Mouse (Mus musculus) small intestine, adult 2 months (tissue): ENCODE measurements around the gene Zfp872.

Experiments used
- CTCF ChIP-seq: fragments of 200-500 bp; IDR thresholded peaks from 2 replicates; pipeline ENCODE4 v1.5.1; 2012; ENCODE audit warnings: low read depth, mild to moderate bottlenecking, control low read depth, inconsistent platforms, low read length, moderate library complexity, mixed read lengths; ENCODE audit not compliant: insufficient replicate concordance, insufficient read length; ENCODE audit errors: extremely low read depth
- POLR2A ChIP-seq: fragments of 200-500 bp; IDR thresholded peaks from 2 replicates; pipeline ENCODE4 v1.6.1; 2012; ENCODE audit warnings: low read depth, mild to moderate bottlenecking, control low read depth, inconsistent platforms, low read length, moderate library complexity

DNA sequence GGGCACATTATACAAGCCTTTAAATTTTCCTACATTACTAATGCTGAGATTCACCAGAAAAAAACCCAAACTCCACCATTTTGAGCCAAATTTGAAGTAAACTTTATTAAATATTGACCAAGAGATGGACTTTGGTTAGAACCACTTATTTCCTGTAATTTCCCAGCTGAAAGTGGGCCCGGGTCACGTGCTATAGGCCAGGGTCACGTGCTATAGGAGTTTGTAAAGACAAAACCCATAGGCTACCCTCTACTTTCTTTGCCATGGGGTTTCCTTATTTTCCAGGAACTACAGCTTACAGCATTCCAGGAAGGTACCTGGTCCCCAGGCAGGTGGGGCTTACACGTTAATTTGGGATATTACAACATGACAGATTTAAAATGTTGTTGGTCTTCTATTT, 36.2 kb downstream of the Zfp872 start:
- TF ChIP-seq CTCF (no peak), POLR2A (no peak)
